Mouse (Mus musculus) right cerebral cortex, adult 2 months (tissue): ENCODE data around the gene Bdkrb2.

Experiments
- DNase-seq, 2 experiments: peaks; one replicate each; pipeline ENCODE4 v3.0.0; 2021 to 2022; ENCODE audit warnings: low spot score in 2 of 2

Gene Bdkrb2

DNA sequence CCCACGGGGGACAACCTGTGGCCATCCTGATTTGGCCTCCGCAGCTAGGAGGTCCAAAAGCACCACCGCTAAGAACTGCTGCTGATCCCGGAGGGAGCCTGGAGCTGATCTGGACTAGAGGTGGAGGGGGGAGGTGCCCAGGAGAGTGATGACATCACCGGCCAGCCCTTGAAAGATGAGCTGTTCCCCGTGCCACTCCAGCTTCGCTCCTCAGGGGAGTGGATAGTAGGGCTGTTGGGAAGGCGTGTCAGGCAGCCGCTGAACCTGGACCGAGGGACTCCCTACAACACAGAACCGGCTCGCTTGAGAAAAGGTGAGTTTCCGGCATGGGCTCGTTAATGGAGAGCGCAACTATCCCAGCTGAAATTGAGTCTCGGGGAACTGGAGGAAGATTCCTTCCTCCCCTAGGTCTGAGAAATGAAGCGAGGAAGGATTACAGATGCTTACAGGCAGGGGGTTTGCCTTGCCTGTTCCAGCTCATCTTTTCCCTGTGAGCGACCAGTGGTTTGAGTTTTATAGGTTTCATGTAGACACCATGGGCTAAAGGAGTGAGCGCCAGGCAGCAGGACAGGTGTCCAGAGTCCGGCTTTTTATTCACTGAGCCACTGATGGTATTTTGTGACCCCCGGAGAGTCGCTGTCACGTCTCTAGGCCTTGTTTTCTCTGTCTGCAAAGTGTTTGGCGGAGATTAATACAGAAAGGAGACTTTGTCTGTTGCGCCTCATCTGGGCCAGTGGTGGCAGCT is at the start of gene Bdkrb2:
Bdkrb2 (plus strand) TSS at position 291 of the 745 bp plus-strand sequence.
- no peak for DNase-seq

GRCm38 (mm10) chr12:105514111-105514510 is 48.9 kb upstream of the Bdkrb2 start:
- no peak for DNase-seq

DNA sequence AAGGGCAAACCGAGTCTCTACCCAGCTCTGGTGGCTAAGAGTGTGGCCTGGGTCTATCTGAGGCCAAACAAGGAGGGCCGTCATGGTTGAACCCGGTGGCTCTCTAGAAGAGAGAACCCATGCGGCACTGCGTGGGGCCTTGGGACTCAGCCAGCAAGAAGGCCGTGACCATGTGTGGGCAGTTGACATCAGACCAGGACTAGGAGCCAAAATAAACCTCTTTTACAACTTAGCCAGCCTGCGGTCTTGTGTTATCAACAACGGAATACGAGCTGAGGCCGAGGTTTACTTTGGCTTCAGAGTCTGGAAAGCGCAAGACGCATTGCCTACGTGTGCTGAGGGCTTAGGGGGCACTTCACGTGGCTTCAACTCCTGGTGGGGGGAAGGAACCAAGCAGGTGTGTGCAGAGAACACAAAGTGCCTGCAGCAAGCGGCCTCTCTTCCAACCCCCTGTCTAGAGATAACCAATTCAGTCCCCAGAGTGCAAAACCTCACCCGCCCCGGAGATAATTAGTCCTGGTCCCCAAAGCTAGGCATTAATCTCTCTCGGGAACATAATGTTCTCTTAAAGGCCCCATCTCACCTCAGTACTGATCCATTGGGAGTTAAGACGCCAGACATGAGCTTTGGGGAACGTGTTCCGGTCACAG is 45.9 kb upstream of the Bdkrb2 start:
- no peak for DNase-seq

DNA sequence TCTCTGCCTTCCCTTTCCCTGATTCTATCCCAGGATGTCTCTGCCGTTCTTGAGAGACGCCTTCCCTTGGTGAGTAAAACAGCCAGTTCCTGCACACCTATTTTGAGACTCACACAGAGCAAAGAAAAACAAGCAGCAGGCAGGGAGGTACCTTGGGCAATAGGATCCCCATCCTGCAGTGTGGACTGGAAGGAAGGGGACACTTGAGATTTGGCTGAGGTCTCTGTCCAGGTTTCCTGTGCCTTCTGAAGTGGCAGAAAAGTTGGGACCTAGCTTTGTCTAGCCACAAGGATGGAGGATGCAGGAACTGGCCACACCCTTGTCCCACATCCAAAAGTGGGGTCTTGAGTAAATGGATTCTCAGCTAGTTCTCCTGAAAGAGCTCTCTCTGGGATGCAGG is 43.2 kb upstream of the Bdkrb2 start:
- DNase-seq, result no peak

DNA sequence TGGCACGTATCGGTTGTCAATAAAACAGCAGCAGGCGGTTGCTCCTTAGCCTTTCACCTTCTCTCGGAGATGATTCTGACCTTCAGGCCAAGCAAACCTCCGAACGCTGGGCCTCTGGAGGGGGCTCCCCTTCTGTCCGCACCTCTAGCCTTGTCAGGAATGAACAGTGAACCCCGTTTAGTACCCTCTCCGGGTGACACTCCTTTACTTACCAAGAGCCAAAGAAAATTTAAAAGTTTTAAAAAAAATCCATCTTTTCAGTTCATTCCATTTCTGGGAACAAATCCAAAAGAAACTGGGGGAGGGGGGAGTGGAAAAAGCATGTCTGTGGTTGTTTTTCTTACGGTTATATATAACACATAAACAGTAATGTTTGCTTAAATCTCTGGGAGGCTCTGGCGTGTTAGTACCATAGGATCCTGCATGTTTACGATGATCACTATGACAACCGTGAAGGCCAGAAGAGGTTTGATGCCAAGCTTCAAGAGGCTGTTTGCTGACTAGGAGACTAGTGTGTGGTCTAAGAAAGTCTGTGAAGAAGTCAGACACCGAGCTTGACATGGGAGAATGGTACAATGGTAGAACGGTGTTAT is 41.8 kb upstream of the Bdkrb2 start:
- DNase-seq, result no peak

- DNase-seq, result no peak
Observed at GRCm38 (mm10) chr12:105523737-105524136, 39.3 kb upstream of the Bdkrb2 start.

GRCm38 (mm10) chr12:105526186-105526585 is 36.8 kb upstream of the Bdkrb2 start:
- no peak for DNase-seq

- peak in 1 of 2 experiments; percentile 31 for DNase-seq
Observed at GRCm38 (mm10) chr12:105526829-105527228, 36.2 kb upstream of the Bdkrb2 start.

GRCm38 (mm10) chr12:105529545-105529944 is 33.5 kb upstream of the Bdkrb2 start:
- no peak for DNase-seq

DNA sequence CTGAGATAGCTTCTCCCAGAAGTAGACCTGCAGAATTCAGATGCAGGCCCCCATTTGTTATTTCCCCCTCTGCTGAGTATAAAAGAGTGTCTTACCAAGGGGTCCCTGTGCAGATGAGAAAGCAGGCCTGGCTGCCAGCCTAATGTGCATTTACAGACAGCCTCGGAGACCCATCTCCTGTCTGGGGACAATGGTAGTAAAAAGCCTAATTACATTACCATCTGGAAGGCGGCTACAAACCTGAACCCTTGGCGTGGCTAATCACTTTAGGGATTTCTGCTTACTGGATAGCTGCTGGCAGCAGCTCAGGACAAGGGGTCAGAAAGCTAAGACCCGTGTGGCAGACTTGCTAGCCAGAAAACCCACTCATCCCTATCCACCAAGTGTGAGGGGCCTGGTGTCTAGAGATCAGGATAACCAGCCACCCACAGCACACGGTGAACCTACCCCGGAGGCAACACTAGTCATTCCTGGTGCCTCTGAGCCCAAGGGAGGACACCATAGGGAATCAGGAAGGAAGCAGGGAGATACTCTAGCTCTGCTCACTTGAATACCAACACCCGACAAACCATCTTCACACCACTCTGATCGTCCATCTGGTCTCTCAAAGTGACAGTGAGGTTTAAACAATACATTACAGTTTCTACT is 31.2 kb upstream of the Bdkrb2 start:
- no peak for DNase-seq

GRCm38 (mm10) chr12:105534842-105535241 is 28.2 kb upstream of the Bdkrb2 start:
- no peak for DNase-seq

DNA sequence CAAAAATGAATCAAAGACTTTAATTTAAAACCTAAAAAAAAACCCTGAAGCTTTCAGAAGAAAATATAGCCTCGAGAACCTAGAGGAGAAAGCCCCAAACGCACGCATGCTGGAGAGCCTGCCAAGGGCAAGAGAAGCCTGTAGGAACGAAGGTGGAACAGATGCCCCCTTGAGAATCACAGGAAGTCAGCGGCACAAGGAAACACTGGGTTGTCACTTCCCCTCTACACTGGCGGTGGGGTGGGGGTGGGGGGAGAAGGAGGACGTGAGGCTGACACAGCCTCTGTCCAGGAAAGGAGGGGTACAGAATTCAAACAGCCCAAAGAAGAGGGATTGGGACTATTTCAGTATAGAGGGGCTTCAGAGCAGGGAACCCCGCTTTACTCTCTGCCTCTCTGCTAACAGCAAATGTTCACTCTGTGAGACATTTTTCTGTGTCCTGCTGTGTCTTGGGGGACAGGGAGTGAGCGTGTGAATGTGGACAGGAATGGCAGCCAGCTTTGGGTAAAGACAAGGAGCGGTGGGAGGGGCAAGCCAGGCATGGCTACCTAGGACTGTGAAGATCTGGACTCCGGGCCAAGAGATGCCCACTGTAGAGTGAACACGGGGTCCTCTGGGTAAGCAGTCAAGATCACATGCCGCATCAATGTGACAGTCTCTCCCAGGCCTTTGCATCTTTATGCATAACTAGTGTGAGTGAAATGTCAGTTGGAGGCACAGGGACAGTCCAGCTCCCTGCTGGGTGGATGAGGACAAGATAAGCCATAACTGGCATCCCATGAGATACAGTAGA is 26.9 kb upstream of the Bdkrb2 start:
- no peak for DNase-seq

DNA sequence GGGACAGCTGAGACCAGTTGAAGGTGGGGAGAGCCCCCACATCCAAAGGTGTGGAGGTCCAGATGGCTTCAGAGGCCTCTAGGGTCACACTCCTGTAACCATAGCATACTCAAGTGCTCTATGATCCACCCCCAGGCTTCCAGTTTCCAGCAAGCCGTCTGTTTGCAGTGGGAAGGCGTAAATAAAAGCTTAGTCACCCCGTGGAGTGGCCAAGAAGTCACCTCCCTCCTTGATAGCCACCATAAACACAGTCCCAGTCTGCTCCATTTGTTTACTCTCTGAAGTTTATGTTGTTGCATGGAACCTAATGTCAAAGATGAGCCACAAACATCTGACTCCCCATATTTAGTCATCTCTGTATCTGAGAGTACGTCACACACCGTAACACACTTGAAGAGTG is 25.9 kb upstream of the Bdkrb2 start:
- no peak for DNase-seq

DNA sequence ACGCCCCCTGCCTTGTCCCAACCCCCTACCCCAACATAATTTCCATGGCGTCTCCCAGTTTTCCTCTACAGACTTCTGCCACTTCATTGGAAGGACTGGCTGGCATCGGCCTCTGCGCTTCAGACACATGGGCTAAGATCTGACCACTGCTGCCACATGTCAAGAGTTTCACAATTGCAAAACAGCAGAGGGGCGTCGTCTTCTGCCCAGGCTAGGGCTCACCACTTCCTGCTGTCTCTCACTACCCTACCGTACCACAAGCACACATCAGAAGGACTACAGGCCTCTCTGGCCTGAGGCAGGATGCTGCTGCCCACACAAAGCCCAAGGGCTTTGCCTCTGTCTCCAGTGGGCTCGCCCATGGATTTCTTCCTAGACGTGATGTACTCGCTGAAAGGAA is 23.4 kb upstream of the Bdkrb2 start:
- DNase-seq, result no peak

DNA sequence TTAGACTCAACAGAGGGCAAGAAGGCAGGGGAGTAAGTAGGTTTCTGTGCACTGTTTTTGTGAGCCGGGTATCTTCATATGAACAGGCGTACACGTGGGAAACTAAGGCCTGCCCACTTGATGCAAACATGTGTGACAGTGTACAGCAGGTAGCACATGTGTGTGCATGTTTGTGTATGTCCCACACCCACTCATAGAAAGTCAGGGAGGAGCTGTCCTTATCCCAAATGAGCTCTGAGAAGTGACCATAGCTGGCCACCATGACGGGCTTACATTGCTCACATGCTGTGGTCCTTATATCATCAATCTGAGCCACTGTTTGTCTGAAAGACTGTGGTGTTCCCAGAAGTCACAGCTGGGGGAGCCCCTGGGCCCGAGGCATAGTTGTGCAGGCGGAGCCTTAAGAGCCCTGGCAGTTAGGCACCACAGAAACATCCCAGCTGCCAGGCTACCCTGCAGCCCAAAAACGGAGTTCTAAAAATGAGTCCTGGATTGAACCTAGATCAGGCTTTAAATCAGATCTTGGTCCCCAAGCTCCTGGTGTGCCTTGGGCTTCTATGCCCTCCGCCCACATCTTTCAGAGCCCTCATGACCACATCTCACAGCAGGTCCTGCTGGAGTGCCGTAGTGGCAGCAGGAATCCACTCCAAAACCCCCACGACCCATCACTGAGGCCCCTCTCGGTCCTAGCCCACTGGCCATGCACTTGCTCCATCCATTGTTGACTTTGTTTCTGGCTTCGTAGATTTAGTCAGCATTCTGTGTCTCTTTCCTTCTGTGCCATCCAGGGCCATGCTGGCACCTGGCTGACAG is 21.2 kb upstream of the Bdkrb2 start:
- DNase-seq, result no peak

DNA sequence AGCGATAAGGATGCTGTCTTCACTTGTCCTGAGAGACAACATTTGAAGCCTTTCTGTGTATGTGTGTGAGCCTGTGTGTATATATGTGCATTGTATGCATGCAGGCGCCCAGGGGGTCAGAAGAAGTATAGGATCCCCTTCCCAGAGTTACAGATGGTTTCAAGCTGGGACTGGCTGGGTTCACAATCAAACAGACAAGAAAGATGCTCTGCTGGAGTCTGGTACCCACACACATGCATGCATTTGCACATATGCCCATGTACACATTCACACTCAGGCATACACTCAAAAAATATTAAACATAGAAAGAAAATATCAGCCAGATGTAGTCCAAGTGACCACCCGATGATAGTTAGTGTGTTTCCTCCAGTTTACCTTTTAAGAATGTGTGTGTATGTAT is 20.5 kb upstream of the Bdkrb2 start:
- DNase-seq, result no peak

DNA sequence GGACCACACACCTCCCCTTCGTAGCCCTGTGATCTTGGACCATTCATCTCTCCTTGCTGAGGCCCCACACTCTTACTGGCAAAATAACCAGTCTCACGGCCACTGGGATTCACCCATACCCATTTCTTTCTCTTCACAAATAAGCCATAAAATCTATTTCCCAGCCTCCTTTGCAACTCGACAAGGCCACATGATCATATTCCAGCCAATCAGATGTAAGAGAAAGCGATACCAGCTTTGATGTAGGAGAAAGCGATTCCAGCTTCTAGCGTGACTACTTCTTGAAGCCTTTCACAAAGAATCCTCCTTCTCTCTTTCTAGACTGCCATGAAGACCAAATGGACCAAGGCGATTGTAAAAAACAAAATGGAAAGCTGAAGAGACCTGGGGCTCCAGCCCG is 19.9 kb upstream of the Bdkrb2 start:
- DNase-seq, result no peak

DNA sequence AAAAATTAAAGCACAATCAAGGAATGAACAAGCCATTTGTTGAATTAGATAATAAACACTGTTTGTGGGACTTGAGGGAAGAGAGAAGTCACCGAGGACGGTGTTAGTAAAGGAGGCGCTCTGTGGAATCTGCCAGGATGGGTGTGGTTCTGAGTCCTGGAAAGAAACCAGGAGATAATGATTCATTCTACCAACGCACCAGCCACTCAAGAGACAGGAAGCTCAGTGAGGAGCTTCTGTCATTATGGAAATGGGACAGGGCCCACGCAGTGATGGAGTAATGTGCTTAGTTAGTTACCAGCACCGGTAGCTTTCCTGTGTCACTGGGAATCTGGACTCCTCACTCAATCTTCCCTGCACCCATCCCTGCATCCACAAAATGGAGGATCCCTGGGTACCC is 19.3 kb upstream of the Bdkrb2 start:
- peak; percentile 67 for DNase-seq

DNA sequence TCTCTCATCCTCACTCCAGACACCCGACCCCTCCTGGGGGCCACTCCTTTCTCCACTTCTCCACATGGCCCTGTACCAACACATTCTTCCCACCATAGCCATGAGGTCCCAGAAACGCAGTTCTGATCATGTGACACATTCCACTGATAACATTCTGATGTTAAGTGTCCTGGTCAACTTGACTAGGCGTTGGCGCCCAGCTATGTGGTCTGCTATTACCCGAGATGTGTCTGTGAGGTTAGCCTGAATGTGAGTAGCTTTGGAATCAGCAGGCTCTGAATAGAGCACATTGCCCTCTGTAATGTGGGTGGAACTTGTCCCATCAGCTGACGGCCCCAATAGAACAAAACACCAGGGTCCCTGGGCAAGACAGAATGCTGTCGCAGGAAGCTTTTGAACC is 18.2 kb upstream of the Bdkrb2 start:
- DNase-seq, result no peak

DNA sequence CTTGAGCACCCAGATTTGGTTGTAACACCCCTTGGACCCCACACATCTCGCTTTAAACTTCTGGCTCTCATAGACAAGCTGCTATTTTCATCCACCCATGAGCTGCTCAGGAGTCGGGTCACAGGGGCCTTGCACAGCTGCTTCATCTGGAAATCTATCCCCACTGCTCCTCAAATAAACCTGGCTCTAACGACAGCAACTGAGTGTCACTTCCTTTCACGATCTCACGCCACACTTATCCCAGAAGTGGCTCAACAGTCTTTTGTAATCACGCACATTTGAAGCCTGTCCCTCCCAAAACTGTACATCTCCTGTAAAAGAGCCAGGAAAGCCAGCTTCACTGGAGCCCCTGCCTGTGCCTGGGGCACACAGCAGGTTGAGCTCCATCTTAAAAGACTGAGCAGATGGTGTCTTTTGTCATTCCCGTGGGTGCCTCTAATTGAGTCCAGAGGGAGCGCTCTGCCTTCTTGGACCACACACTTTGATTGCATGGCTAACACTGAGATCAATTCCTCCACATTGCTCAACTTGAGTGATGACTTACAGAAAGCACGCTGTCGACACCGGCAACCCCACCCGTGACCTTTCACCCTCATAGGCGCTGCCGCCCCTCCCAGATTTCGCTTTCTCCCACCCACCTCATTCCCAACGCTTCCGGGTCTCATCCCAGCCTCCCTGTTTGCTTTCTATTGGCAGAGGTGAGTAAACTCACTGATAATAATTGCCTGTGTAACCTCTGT is 17.2 kb upstream of the Bdkrb2 start:
- no peak for DNase-seq
